Mouse (Mus musculus) hindbrain, embryonic 15.5 days (tissue): ENCODE data around the gene Gja5. TPM values are rescaled to one million over a fixed set of nuclear protein-coding genes. Genes with fewer than 3 reads are reported as not detected.

ENCODE experiments used
- ATAC-seq: fragments of 200-750 bp; cut with Nextera tagmentation; 2 replicates; pipeline ENCODE4 v1.8.0; 2017; ENCODE audit warnings: low read depth, moderate number of reproducible peaks, moderate TSS enrichment; ENCODE audit not compliant: low FRiP score
- H3K27ac ChIP-seq: fragments of 300-500 bp; sonication (generic); replicated peaks from 2 replicates; pipeline ENCODE4 v1.5.1; 2015; ENCODE audit warnings: mild to moderate bottlenecking, inconsistent platforms
- H3K27me3 ChIP-seq: fragments of 300-500 bp; sonication (generic); 2 replicates; pipeline ENCODE4 v1.6.1; 2015; ENCODE audit warnings: control low read depth, inconsistent platforms
- H3K36me3 ChIP-seq: fragments of 300-500 bp; sonication (generic); 2 replicates; pipeline ENCODE4 v1.6.1; 2015; ENCODE audit warnings: control low read depth, inconsistent platforms
- H3K4me1 ChIP-seq: fragments of 300-500 bp; sonication (generic); replicated peaks from 2 replicates; pipeline ENCODE4 v1.6.1; 2015; ENCODE audit warnings: control low read depth, inconsistent platforms
- H3K4me2 ChIP-seq: fragments of 300-500 bp; sonication (generic); 2 replicates; pipeline ENCODE4 v1.6.1; 2015; ENCODE audit warnings: moderate library complexity, mild to moderate bottlenecking, inconsistent platforms
- H3K4me3 ChIP-seq: fragments of 300-500 bp; sonication (generic); 2 replicates; pipeline ENCODE4 v1.5.1; 2015; ENCODE audit warnings: mild to moderate bottlenecking, inconsistent platforms
- H3K9ac ChIP-seq: fragments of 300-500 bp; sonication (generic); 2 replicates; pipeline ENCODE4 v1.6.1; 2015; ENCODE audit warnings: inconsistent platforms
- H3K9me3 ChIP-seq: fragments of 300-500 bp; sonication (generic); 2 replicates; pipeline ENCODE4 v1.6.1; 2016; ENCODE audit warnings: control low read depth, inconsistent platforms
- WGBS: fragments of 180-500 bp; shearing (Covaris S2); methylation state at CpG from one replicate; pipeline ENCODE4 v1.1.7; 2015; 5-methylcytosine and 5-hydroxymethylcytosine counted together
- polyA plus RNA-seq: library from polyadenylated mRNA; unstranded; fragments of >200 nt; fragmentation: Nextera tagmentation; extraction: Ambion mirVana; gene quantifications from 2 replicates; pipeline ENCODE4 v1.2.1, GENCODE M21; 2015

Gene Gja5
- polyA plus RNA-seq, 1 experiment from 2014 or later = 3.1 TPM

GRCm38 (mm10) chr3:96982666-96983065, 78.2 kb downstream of the Gja5 start:
- Histone ChIP-seq H3K4me2 (no peak overlapping the region), H3K27ac (no peak overlapping the region), H3K9ac (no peak overlapping the region), H3K4me3 (no peak overlapping the region), H3K27me3 (no peaks in the 10 kb centered on the region), H3K36me3 (no peaks in the 10 kb centered on the region), H3K4me1 (peaks cover 5% of the 10 kb centered on the region; the same call in 1 of the 2 replicates), H3K9me3 (no peaks in the 10 kb centered on the region)
- ATAC-seq = no peak
- WGBS = 86% methylated on average over 2 of the region's 2 CpGs

GRCm38 (mm10) chr3:96992526-96992925, 88.0 kb downstream of the Gja5 start:
- WGBS = 8% methylated on average over 3 of the region's 3 CpGs
- Histone ChIP-seq H3K36me3 (no peaks in the 10 kb centered on the region), H3K9ac (no peak overlapping the region), H3K4me1 (no peaks in the 10 kb centered on the region), H3K4me2 (no peak overlapping the region), H3K27me3 (no peaks in the 10 kb centered on the region), H3K9me3 (no peaks in the 10 kb centered on the region), H3K4me3 (no peak overlapping the region), H3K27ac (no peak overlapping the region)
- ATAC-seq = no peak

GRCm38 (mm10) chr3:96997770-96998169, 93.3 kb downstream of the Gja5 start:
- WGBS = 68% methylated on average over 6 of the region's 6 CpGs
- no peak overlapping the region for H3K4me2 ChIP-seq

GRCm38 (mm10) chr3:97003111-97003510, 98.6 kb downstream of the Gja5 start:
- no peak overlapping the region for H3K27ac ChIP-seq
- H3K9ac ChIP-seq = no peak overlapping the region

More at GRCm38 (mm10) chr3:96997770-96998169, 93.3 kb downstream of the Gja5 start:
- Histone ChIP-seq H3K9me3 (no peaks in the 10 kb centered on the region), H3K4me3 (no peak overlapping the region), H3K36me3 (no peaks in the 10 kb centered on the region), H3K27ac (no peak overlapping the region), H3K4me1 (no peaks in the 10 kb centered on the region), H3K27me3 (no peaks in the 10 kb centered on the region), H3K9ac (no peak overlapping the region)
- ATAC-seq = no peak

GRCm38 (mm10) chr3:97004509-97004908, 100.0 kb downstream of the Gja5 start:
- Histone ChIP-seq H3K9me3 (no peaks in the 10 kb centered on the region), H3K36me3 (no peaks in the 10 kb centered on the region), H3K4me3 (no peak overlapping the region), H3K27me3 (no peaks in the 10 kb centered on the region), H3K9ac (no peak overlapping the region), H3K4me1 (no peaks in the 10 kb centered on the region), H3K4me2 (no peak overlapping the region), H3K27ac (no peak overlapping the region)
- no peak for ATAC-seq
- WGBS = 81% methylated on average over 4 of the region's 4 CpGs

More at GRCm38 (mm10) chr3:97003111-97003510, 98.6 kb downstream of the Gja5 start:
- Histone ChIP-seq H3K4me2 (no peak overlapping the region), H3K9me3 (no peaks in the 10 kb centered on the region), H3K4me3 (no peak overlapping the region), H3K27me3 (no peaks in the 10 kb centered on the region), H3K36me3 (no peaks in the 10 kb centered on the region), H3K4me1 (no peaks in the 10 kb centered on the region)
- WGBS = 86% methylated on average over 10 of the region's 10 CpGs
- ATAC-seq = no peak

- H3K9ac ChIP-seq = no peak overlapping the region
- H3K36me3 ChIP-seq = no peaks in the 10 kb centered on the region
- H3K4me3 ChIP-seq = no peak overlapping the region
- ATAC-seq = no peak
- 52% methylated on average over 3 of the region's 3 CpGs for WGBS
- H3K4me2 ChIP-seq = no peak overlapping the region
- H3K4me1 ChIP-seq = no peaks in the 10 kb centered on the region
- no peak overlapping the region for H3K27ac ChIP-seq
- no peaks in the 10 kb centered on the region for H3K27me3 ChIP-seq
- no peaks in the 10 kb centered on the region for H3K9me3 ChIP-seq
These were observed 102.5 kb downstream of the Gja5 start for GRCm38 (mm10) chr3:97007010-97007448.

GRCm38 (mm10) chr3:97025226-97025625, 120.7 kb downstream of the Gja5 start:
- Histone ChIP-seq H3K36me3 (no peaks in the 10 kb centered on the region), H3K27ac (no peak overlapping the region), H3K9ac (no peak overlapping the region), H3K4me3 (no peak overlapping the region), H3K27me3 (no peaks in the 10 kb centered on the region), H3K4me2 (no peak overlapping the region), H3K4me1 (no peaks in the 10 kb centered on the region), H3K9me3 (no peaks in the 10 kb centered on the region)
- 66% methylated on average over 5 of the region's 5 CpGs for WGBS
- no peak for ATAC-seq

- H3K9me3 ChIP-seq = no peaks in the 10 kb centered on the region
- WGBS = under 1% methylated on average over 10 of the region's 10 CpGs
- no peaks in the 10 kb centered on the region for H3K36me3 ChIP-seq
- H3K9ac ChIP-seq = peak overlapping the region; percentile 3; the same call in 1 of the 2 replicates
- peak; percentile 48; the same call in 1 of the 2 replicates for ATAC-seq
- H3K4me2 ChIP-seq = peak overlapping the region; percentile 53
- H3K4me1 ChIP-seq = peaks cover 11% of the 10 kb centered on the region
- H3K27ac ChIP-seq = no peak overlapping the region
- H3K27me3 ChIP-seq = no peaks in the 10 kb centered on the region
- H3K4me3 ChIP-seq = peak overlapping the region; percentile 24
These were observed 127.6 kb downstream of the Gja5 start for GRCm38 (mm10) chr3:97032053-97032496.

- H3K9me3 ChIP-seq = no peaks in the 10 kb centered on the region
- no peaks in the 10 kb centered on the region for H3K27me3 ChIP-seq
- H3K4me1 ChIP-seq = peaks cover 16% of the 10 kb centered on the region
- no peak overlapping the region for H3K9ac ChIP-seq
- WGBS = 87% methylated on average over 3 of the region's 3 CpGs
- no peak overlapping the region for H3K4me3 ChIP-seq
- H3K27ac ChIP-seq = no peak overlapping the region
- H3K36me3 ChIP-seq = no peaks in the 10 kb centered on the region
- H3K4me2 ChIP-seq = no peak overlapping the region
- ATAC-seq = no peak
These were observed 131.1 kb downstream of the Gja5 start for GRCm38 (mm10) chr3:97035558-97035957.

GRCm38 (mm10) chr3:97037119-97037518, 132.6 kb downstream of the Gja5 start:
- no peak overlapping the region for H3K9ac ChIP-seq
- no peaks in the 10 kb centered on the region for H3K36me3 ChIP-seq
- no peak; the same call in 1 of the 2 replicates for ATAC-seq
- no peak overlapping the region for H3K27ac ChIP-seq
- no peak overlapping the region for H3K4me2 ChIP-seq
- H3K4me1 ChIP-seq = peaks cover 11% of the 10 kb centered on the region
- WGBS = 28% methylated on average over 6 of the region's 6 CpGs
- H3K4me3 ChIP-seq = no peak overlapping the region
- H3K27me3 ChIP-seq = no peaks in the 10 kb centered on the region
- no peaks in the 10 kb centered on the region for H3K9me3 ChIP-seq

- no peaks in the 10 kb centered on the region for H3K36me3 ChIP-seq
- no peaks in the 10 kb centered on the region for H3K9me3 ChIP-seq
- no peak overlapping the region for H3K9ac ChIP-seq
- H3K4me1 ChIP-seq = peaks cover 6% of the 10 kb centered on the region; the same call in 1 of the 2 replicates
- ATAC-seq = no peak
- H3K27ac ChIP-seq = no peak overlapping the region
- H3K4me3 ChIP-seq = no peak overlapping the region
- H3K4me2 ChIP-seq = no peak overlapping the region
- WGBS = 89% methylated on average over 6 of the region's 6 CpGs
- no peaks in the 10 kb centered on the region for H3K27me3 ChIP-seq
These were observed 135.2 kb downstream of the Gja5 start for GRCm38 (mm10) chr3:97039721-97040120.

GRCm38 (mm10) chr3:97044188-97044587, 139.7 kb downstream of the Gja5 start:
- 70% methylated on average over 5 of the region's 5 CpGs for WGBS
- Histone ChIP-seq H3K4me2 (no peak overlapping the region), H3K9ac (no peak overlapping the region), H3K27ac (no peak overlapping the region), H3K27me3 (no peaks in the 10 kb centered on the region), H3K36me3 (no peaks in the 10 kb centered on the region), H3K9me3 (no peaks in the 10 kb centered on the region), H3K4me1 (no peaks in the 10 kb centered on the region), H3K4me3 (no peak overlapping the region)
- ATAC-seq = no peak

- Histone ChIP-seq H3K4me2 (no peak overlapping the region), H3K36me3 (no peaks in the 10 kb centered on the region), H3K27me3 (no peaks in the 10 kb centered on the region), H3K4me1 (no peaks in the 10 kb centered on the region), H3K27ac (no peak overlapping the region), H3K9ac (no peak overlapping the region), H3K9me3 (no peaks in the 10 kb centered on the region), H3K4me3 (no peak overlapping the region)
- no peak for ATAC-seq
- 92% methylated on average over 4 of the region's 4 CpGs for WGBS
These were observed 143.3 kb downstream of the Gja5 start for GRCm38 (mm10) chr3:97047757-97048156.
